Mouse (Mus musculus) spleen, postnatal 4 days (tissue): ENCODE measurements around the gene Zfp663.

Experiments used
- DNase-seq, 2 experiments: peaks; one replicate each; pipeline ENCODE4 v3.0.0; 2022; ENCODE audit warnings: low spot score in 2 of 2

Gene Zfp663

DNA sequence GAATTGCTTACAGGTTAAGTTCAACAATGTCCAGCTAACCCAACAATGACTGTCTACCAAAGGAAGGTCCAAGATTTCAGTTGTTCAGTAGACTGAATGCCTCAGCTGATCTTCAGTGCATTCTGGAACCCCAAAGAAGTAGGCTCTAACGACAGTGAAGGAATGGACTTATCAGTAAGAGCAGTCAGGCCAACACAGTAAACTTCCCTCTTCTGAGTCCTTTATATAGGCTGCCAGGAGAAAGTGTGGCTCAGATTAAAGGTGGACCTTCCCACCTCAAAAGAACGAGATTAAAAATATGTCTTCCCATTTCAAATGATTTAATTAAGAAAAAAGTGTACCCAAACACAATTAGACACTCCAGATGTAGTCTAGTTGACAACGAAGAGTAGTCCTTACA lies 1.8 kb upstream of the Zfp663 start:
- DNase-seq: no peak

DNA sequence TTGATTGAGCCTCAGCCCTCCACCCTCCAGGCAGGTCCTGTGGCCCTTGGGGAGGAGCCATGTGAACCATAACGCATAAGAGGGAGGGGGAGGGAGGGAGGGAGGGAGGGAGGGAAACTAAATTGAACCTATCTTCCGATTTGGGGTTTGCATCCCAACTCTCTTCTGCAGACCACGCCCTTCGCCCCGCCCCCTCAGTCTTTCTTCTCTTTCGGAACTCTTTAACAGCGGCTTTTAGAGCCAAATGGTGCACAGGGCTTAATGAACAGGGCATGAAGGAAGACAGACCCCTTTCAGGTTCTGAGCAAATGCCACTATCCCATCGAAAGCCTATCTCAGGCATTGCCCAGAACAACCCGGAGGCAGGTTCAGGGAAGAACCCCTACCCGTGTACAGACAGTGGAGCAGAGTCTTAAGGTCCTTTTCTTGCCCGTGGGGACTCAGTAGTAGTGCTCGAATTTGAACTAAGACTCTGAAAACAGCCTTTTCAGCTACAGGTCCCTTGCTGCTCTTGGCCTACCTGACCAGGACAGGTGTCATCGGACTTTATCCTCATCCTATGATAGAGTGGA lies 575 bp downstream of the Zfp663 start:
- no peak for DNase-seq

DNA sequence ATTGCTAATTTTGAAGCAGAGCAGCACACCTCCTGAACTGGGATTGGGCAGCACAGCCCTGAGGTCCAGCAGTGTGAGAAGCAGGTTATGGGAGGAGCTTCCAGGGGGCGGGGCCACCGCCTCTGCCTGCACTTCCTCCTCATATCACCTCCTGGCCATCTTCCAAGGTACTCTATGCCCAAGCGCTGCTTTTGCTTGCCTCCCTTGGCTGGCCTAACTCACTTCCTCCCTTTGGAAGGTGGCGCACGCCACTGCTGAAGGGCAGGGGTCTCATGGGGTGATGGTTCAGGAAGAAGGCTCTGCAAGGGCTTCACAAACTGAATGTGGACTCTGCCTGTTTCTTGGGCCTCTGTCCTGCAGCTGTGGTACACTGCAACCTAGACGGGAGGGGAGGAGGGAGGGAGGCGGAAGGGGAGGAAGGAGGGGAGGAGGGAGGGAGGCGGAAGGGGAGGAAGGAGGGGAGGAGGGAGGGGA lies 1.4 kb downstream of the Zfp663 start:
- no peak for DNase-seq

DNA sequence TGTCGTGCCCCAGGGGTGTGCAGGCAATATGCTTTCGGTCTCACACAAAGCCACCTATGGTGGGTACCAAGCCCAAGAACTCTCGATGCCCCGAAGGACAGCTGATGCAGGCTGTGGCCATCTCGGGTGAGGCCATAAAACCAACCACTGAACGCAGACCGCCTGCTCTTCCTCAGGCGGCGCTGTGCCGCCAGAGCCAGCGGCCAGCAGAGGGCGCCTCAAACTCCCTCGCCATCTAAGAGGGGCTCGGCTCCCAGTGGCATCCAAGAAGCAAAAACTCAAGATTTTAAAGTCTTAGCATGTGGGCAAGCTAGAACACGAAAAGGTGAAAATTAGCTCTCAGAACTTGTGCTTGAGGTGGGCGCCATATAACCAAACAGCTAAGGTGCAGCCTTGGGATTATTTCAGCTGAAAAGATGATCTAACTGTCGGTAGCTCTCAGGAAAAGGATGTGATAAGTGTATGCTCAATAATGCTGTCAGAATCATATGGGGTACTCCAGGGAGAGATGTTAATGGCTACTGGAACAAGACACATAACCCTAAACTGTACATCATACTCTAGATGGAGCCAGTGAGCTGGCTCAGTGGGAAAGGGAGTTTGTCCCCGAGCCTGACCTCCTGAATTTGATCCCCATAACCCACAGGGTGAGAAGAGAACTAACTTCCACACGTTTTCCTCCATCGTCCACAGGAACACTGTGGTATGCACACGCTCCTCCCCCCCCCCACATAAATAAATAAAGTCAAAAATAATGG lies 4.0 kb downstream of the Zfp663 start:
- DNase-seq: peak; percentile 24 to 78

DNA sequence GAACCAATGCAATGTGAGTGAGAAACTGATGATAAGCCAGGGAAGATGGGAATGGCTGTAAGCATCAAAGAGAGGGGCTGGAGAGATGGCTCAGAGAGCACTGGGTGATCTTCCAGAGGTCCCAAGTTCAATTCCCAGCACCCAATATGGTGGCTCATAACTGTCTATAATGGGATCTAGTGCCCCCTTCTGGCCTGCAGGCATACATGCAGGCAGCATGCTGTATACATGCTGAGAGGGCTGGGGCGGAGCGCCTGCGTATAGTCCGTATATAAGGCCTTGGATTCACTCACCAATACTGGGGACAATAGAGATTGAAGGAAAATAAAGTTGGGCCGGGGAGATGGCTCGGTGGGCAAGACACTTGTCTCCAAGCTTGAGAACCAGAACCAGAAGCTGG lies 5.2 kb downstream of the Zfp663 start:
- no peak for DNase-seq

DNA sequence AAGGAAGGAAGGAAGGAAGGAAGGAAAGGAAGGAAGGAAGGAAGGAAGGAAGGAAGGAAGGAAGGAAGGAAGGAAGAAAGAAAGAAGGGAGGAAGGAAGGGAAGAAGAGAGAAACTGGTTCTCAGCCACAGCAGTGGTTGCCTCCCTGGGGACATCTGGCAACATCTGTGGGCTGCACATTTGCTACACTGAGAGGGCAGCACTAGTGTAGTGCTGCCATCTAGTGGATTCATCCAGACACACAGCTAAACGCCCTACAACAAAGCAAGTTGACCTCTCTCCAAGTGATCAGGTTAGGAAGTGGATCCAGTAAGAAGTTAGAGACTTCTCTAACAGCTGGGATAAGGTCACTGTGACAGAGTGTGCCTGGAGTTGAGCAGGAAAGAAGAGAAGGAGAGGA lies 7.7 kb downstream of the Zfp663 start:
- peak in 1 of 2 experiments; percentile 30 for DNase-seq

DNA sequence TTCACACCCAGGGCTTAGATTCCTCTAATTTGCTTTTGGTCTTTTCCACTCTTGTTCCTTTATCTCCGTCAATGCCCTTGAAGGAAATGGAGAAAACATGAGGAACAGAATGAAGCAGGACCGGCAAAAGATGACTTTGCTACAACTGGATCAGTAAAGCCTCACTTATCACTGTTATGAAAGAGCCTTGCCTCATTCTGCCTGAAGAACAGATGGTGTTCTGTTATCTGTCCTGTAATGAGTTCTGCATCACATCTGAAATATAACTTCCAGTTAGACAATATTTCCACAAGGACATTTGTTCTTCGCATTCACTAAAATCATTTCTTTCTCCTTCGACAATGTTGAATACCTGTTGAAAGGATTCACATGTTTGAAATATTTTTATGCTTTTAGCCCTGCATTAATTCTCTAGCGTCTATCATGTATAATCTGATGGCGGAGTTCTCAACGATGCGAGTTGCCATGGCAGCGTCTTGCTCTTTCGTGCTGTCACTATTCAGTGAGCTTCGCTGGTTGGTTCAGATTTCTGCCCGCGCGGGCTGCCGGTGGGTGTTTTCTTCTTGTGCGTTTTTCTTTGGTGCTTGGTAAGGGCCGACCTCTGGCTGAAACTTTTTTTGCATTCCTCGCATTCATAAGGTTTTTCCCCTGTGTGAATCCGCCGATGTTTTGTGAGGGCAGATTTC lies 16.6 kb downstream of the Zfp663 start:
- DNase-seq: no peak

DNA sequence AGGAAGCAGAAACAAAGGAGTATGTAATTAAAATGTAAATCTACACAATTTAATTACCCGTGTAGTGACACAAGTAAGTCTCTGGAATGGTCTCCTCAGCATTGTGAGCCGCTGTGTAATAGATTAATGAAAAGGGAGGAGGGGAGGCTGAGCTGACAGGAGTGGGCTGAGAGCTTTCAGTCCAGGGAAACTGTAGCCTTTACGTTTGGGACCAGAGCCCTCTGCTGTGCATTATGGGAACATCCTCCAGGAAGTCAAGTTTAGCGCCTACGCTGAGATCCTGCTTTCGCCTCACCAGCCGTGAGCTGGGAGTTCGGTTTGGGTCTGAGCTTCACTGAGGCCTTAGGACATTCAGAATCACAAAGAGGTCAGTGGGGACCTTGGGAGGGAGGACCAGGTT lies 19.1 kb downstream of the Zfp663 start:
- no peak for DNase-seq

DNA sequence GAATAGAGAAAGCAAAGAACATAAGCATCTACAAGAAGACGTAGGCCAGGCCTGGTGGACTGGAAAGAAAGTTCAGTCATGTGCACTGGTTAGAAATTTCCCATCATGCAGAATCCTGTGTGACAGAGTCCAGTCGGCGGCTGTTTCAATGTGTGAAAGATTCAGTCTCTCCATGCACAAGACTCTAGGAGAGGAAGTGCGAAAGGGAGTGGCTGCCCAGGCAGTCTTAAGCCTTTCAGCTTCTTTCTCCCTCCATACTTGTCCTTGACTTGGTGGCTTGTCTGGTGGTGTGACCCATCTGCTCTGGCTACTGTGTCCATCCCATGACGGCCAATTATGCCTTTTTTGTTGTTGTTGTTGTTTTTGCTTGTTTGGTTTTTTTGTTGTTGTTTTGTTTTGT lies 22.3 kb downstream of the Zfp663 start:
- DNase-seq: no peak

DNA sequence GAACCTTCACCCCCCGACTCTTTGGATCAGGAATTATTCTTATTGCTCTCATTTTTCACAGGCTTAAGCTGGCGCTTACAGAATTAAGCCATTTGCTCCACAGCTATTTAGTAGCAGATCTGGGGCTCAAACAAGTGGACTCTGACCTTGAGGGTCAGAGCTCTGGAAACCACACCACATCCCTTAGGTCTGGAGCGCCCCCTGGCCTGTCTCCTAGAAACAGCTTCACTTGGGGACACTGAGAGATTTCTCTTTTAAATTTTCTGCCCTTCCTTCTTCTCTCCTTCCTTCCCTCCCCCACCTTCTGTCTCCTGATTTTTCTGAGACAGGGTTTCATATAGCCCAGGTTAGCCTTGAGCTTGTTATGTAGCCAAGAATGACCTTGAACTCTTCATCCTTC lies 31.3 kb downstream of the Zfp663 start:
- DNase-seq: peak; percentile 45 to 74

DNA sequence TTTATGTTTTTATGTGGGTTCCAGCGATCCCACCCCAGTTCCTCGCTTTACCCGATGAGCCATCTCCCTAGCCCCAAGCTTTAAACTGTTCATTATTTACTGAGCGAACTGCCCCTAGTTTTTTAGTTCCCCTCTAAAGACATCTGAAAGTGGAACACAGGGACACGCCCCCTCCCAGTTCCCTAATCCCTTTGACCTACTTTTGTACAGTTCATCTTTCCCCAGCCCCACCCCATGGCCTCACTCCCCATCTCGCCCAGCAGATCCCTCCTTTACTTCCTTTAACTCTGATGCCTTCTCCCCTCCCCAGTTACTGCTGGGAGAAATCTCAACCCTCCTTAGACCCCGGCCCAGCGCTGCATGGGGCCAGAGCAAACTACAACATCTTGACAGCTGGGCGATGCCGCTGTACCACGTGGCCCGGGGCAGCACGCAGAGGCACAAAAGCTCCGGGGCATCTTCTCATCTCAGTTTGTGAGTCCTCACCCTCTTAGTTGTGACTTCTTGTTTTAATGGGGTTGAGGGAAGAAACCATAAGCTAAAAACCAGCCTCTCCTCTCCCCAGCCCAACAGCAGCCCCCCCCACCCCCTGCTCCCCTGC lies 35.8 kb downstream of the Zfp663 start:
- peak in 1 of 2 experiments; percentile 50 for DNase-seq

DNA sequence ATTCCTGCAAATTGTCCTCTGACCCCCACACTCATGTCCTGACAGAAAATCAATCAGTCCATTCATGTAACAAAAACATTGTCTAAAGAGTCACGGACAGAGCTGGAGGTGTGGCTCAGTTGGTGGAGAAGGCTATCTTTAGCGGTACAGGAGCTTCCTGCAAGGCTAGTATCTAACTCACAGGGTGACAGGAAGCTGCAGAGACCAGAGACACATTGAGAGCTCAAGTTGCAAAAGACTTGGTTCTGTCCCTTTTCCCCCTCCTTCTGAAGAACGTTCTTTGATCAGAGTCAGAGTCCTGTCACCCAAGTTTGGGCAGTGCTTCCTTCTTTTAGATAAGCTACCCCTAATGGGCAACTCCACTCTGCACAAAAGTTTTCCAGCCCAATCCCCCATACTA lies 38.8 kb downstream of the Zfp663 start:
- DNase-seq: no peak

DNA sequence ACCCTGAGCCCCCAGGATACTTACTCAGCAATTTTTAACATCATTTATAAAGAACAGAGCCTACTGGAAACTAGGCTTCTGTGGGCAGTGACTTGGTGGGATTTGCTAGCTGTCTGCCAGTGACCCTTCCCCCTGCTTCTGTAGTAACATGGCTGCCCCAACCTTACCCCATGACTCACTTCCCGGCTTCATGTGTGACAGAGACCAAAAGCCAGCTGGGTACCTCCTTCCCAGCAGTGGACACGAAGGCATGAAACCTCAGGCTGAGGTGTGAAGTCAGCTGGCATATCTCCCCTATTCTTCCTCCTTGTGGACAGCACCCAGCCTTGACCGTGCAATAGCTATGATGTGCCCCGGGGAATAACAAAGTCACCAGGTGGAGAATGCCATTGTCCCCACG lies 39.8 kb downstream of the Zfp663 start:
- DNase-seq: no peak

DNA sequence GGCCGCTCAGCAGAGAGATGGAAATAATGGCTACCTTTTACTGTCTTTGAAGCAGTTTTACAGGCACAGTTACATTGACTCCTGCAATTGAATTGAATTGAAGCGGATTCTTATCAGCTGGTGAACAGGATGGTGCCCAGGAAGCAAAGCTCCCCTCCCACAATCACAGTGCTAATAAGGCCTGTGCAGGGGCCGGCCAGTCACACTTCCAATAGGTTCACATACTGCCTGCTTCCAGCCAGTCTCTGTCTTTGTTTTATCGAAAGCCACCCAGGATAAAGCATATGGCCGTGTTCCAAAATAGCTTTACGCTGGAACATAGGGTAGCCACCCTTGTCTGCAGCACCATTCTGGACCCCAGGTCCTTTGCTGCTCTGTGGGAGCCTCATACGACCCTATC lies 41.1 kb downstream of the Zfp663 start:
- no peak for DNase-seq

DNA sequence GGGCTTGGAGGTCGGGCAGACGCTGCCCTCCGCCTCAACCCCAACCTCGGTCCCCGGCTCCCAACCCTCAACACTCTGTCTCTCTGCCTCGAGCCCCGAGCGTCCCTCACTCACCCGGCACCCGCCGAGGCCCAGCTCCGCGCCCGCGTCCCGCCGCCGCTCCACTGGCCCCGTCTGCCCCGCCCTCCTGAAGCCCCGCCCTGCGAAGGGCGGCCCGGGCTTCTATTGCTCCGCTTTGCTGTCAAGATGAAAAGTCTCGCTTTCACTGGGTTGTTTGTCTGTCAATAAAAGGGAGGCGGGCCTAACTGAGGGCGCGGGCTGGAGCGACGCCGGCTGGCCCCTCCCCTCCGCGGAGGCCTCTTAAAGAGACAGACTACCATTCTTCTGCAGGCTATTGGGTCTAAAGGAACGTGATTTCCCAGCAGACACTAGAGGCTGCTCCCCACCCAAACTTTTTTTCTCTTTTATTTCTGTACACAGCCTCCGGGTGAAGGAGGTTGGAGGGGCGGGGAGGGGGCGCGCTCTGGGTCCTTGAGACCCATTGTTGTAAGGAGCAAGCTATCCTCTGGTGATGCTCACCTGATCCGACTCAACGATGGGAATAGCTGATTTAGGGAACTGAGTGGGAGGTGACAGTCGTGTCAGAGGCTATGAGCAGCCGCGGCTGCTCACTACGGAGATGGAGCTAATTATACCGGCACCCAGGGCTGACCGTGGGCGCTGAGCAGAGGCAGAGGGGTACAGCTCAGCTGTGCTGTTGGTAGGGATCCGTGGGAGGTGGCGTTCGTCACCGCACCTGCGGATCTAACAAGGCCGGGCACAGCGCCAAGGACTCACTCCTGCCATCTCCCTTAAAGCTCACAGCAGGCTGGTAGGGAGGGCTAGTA lies 42.0 kb downstream of the Zfp663 start, which contains the start of gene Elmo2:
TSS of gene Elmo2 (minus strand) at position 176 of the 887 bp plus-strand sequence.
- peak; percentile 97 to 98 for DNase-seq

DNA sequence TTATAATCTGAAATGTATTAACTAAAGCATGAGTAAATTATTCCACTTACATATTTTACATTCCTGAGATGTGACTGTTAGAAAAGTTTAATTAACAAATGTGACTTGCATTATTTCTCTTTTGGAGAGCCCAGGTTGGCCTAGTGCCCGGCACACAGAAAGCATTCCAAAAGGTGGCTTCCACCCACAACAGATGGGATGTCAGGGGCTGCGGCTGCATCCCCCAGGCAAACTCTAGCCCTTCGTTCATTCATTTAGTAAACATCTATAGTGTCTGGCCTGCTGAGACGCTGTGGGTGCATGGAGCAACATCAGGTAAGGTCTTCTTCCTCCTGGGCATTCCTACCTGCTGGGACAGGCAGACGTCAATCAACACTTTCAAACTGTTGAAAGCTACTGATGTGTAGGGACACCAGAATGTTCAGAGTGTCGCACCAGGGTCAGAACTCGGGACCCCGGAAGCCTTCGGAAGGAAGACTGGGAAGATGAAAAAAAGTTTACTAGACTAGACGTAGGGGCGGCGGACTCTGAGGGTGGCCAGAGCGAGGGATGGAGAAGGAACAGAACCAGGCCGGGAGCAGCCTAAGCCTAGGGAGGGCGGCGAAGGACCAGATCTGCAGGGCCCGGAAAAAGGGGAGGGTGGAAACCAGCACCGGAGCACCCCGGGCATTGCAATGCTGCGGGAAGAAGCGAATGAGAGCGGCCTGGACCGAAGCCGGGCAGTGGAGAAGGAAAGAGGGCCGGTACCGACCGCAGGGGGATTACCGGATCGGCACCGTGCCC lies 42.8 kb downstream of the Zfp663 start:
- no peak for DNase-seq

DNA sequence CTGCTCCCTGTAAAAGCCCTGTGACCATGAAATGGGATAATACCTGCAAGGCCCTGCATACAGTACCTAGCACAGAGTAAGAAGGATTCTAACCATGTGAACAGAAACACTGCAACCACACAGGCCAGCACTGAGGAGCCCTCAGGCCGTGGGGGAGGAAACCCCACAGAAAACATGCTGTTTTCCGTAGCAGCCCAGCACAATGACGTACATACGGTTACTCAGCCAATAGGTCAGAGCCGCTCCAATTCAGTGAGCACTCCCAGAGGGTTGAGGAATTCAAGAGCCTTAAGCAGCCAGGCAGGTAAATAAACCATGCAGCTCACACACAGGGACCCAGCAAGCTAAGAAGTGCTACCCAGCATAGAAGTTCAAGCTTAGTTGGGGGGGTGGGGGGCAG lies 44.6 kb downstream of the Zfp663 start:
- DNase-seq: no peak

DNA sequence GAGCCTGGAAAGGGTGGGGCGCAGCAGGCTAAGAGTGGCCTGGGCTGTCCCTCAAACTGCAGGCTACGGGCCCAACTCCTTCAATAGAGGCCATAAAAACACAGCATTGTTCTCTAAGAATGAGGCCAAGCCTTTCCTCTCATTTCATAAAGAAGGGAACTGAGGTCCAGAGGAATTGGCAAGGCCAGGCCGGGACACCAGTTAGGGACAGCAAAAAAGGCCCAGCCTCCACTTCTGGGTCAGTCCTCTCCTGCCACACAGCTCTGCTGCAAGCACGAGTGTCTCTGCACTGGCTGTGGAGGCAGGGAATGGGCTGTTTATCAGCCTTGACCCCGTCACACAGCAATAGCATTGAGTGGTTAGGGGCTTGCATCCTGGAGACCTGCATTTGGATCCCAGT lies 45.0 kb downstream of the Zfp663 start:
- no peak for DNase-seq

DNA sequence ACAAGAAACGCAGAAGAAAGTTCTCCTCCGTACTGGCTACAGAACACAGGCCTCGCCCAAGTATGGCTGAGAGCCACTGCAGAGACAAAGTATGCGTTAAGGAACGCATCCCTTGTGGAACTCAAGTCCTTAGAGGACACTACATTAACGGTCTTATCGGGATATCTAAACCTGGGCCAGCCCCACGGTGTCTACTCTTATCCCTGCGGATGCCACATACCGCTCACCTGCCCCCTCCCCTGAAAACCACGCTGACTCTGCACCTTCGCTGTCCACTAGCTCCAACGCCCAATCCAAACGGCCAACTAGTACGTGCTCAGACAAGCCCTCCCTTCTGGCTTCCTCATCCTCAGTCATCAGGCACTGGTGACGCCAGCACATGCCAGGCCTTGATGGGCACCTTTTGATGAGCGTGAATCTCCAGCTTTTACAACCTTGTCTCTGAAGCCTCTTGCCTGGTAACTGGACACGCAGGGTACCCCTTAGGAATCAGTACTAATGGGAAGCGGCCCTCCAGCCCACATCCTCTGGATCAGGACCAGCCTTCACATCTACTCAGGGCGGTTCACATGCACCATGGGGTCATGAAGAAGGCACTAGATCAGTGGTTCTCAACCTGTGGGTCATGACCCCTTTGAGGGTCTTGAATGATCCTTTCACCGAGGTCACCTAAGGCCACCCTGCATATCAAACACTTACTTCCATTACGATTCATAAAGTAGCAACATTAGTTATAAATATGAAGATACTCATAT lies 46.4 kb downstream of the Zfp663 start:
- DNase-seq: no peak

DNA sequence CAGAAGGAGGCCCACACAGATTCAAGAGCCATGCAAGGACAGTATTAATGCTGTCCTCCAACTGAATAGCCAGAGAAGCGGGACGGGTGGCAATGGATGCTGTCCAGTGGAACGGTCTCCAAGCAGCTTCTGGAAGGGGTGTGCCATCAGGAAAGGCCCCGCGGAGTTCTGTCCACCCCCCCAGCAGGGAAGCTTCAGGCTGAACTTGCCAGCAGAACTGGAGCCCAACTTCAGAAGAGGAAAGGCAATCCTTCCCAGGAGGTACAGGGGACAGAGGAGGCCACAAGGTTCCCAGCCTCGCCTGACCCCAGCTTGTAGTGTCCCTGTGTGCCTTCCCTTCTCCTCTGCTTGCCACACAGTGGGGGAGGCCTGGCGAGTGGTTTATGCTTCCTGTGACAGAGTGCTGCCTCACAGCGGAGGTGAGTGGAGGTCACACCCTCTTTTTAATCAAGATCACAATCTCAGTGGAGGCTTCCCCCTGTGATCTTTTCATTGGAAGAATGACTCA lies 47.1 kb downstream of the Zfp663 start:
- no peak for DNase-seq
